Mouse (Mus musculus) ES-Bruce4 (cell line): ENCODE measurements around the gene Csad.

ENCODE experiments used
- CTCF ChIP-seq: IDR thresholded peaks from one replicate; pipeline ENCODE4 v1.8.1; 2011; ENCODE audit warnings: low read depth, low read length
- EP300 ChIP-seq: IDR thresholded peaks from 2 replicates; pipeline ENCODE4 v1.6.1; 2011; ENCODE audit warnings: low read depth, low read length; ENCODE audit not compliant: insufficient read depth
- POLR2A ChIP-seq: IDR thresholded peaks from one replicate; pipeline ENCODE4 v1.8.1; 2011; ENCODE audit warnings: low read length; ENCODE audit not compliant: insufficient read depth

GRCm38 (mm10) chr15:102163900-102164693 is 40.4 kb downstream of the Csad start:
- no peak for TF ChIP-seq CTCF
- TF ChIP-seq POLR2A = no peak
- TF ChIP-seq EP300 = no peak
